Mouse (Mus musculus): Measurements from ENCODE around the gene Pik3cg. TPM values are rescaled to one million over a fixed set of nuclear protein-coding genes. Genes with fewer than 3 reads are reported as not detected.

Gene Pik3cg
- polyA plus RNA-seq, 1 experiment from 2014 or later = 1.4 TPM

GRCm38 (mm10) chr12:32211257-32211656 is 2.8 kb upstream of the Pik3cg start:
- Histone ChIP-seq H3K9ac (ENCODE audit: low read length) (no peak overlapping the region), H3K4me2 (ENCODE audit: low read depth, low read length, severe bottlenecking) (no peak overlapping the region), H3K27me3 (ENCODE audit: control insufficient read depth, insufficient read depth, low read length) (no peaks in the 10 kb centered on the region), H3K4me3 (ENCODE audit: low read depth, low read length) (no peak overlapping the region), H3K27ac (ENCODE audit: low read depth, low read length) (no peak overlapping the region), H3K36me3 (ENCODE audit: control insufficient read depth, insufficient read depth, low read length) (no peaks in the 10 kb centered on the region), H3K9me3 (ENCODE audit: control insufficient read depth, low read length) (no peaks in the 10 kb centered on the region), H3K4me1 (replicated peaks; ENCODE audit: control insufficient read depth, insufficient read depth, low read length) (no peaks in the 10 kb centered on the region)
- ATAC-seq (replicated peaks; ENCODE audit: low FRiP score) (no peak), DNase-seq (ENCODE audit: low spot score) (no peak)
- WGBS = 71% methylated on average over 4 of the region's 4 CpGs

- no peak for ATAC-seq (replicated peaks; ENCODE audit: low FRiP score)
- no peak overlapping the region for H3K27ac ChIP-seq (ENCODE audit: low read depth, low read length)
- H3K27me3 ChIP-seq (ENCODE audit: control insufficient read depth, insufficient read depth, low read length) = no peaks in the 10 kb centered on the region
- no peak overlapping the region for H3K9ac ChIP-seq (ENCODE audit: low read length)
- H3K4me3 ChIP-seq (ENCODE audit: low read depth, low read length) = no peak overlapping the region
- H3K36me3 ChIP-seq (ENCODE audit: control insufficient read depth, insufficient read depth, low read length) = no peaks in the 10 kb centered on the region
- WGBS = 80% methylated on average over 2 of the region's 2 CpGs
- H3K9me3 ChIP-seq (ENCODE audit: control insufficient read depth, low read length) = no peaks in the 10 kb centered on the region
- H3K4me2 ChIP-seq (ENCODE audit: low read depth, low read length, severe bottlenecking) = no peak overlapping the region
- no peak for DNase-seq (ENCODE audit: low spot score)
- H3K4me1 ChIP-seq (replicated peaks; ENCODE audit: control insufficient read depth, insufficient read depth, low read length) = no peaks in the 10 kb centered on the region
These were observed 492 bp upstream of the Pik3cg start for GRCm38 (mm10) chr12:32208951-32209350.

- no peaks in the 10 kb centered on the region for H3K4me1 ChIP-seq (replicated peaks; ENCODE audit: control insufficient read depth, insufficient read depth, low read length)
- no peak overlapping the region for H3K4me2 ChIP-seq (ENCODE audit: low read depth, low read length, severe bottlenecking)
- no peak for DNase-seq (ENCODE audit: low spot score)
- no peak overlapping the region for H3K9ac ChIP-seq (ENCODE audit: low read length)
- H3K36me3 ChIP-seq (ENCODE audit: control insufficient read depth, insufficient read depth, low read length) = no peaks in the 10 kb centered on the region
- H3K27me3 ChIP-seq (ENCODE audit: control insufficient read depth, insufficient read depth, low read length) = no peaks in the 10 kb centered on the region
- H3K27ac ChIP-seq (ENCODE audit: low read depth, low read length) = no peak overlapping the region
- ATAC-seq (replicated peaks; ENCODE audit: low FRiP score) = no peak
- H3K9me3 ChIP-seq (ENCODE audit: control insufficient read depth, low read length) = no peaks in the 10 kb centered on the region
- 83% methylated on average over 3 of the region's 3 CpGs for WGBS
- H3K4me3 ChIP-seq (ENCODE audit: low read depth, low read length) = no peak overlapping the region
These were observed 1.3 kb downstream of the Pik3cg start for GRCm38 (mm10) chr12:32207141-32207540.

- Histone ChIP-seq H3K36me3 (ENCODE audit: control insufficient read depth, insufficient read depth, low read length) (no peaks in the 10 kb centered on the region), H3K27ac (ENCODE audit: low read depth, low read length) (no peak overlapping the region), H3K9ac (ENCODE audit: low read length) (no peak overlapping the region), H3K27me3 (ENCODE audit: control insufficient read depth, insufficient read depth, low read length) (no peaks in the 10 kb centered on the region), H3K4me3 (ENCODE audit: low read depth, low read length) (no peak overlapping the region), H3K4me1 (replicated peaks; ENCODE audit: control insufficient read depth, insufficient read depth, low read length) (no peaks in the 10 kb centered on the region), H3K4me2 (ENCODE audit: low read depth, low read length, severe bottlenecking) (no peak overlapping the region), H3K9me3 (ENCODE audit: control insufficient read depth, low read length) (no peaks in the 10 kb centered on the region)
- ATAC-seq (replicated peaks; ENCODE audit: low FRiP score) = no peak
- no peak for DNase-seq (ENCODE audit: low spot score)
- 57% methylated on average over 8 of the region's 8 CpGs for WGBS
These were observed 4.8 kb downstream of the Pik3cg start for GRCm38 (mm10) chr12:32203695-32204094.

DNA sequence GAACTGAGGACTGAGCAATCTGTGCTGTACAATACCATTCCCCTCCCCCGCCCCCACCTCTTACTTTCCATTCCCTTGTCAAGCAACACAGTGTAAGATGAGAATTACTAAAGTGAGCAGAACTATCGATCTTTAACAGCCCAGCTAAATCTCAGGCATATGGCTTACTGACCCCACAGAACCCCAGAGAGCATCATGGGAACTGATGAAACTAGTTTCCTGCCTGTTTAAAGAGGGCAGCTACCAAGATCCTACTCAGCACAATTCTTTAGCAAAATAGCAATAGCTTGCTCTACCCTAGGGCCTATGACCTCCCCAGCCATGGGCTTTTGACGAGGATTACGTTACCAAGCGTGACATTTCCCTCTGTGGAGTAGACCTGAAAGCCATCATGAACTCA is 5.9 kb downstream of the Pik3cg start:
- 85% methylated on average over 5 of the region's 5 CpGs for WGBS
- H3K36me3 ChIP-seq (ENCODE audit: control insufficient read depth, insufficient read depth, low read length) = no peaks in the 10 kb centered on the region
- H3K4me1 ChIP-seq (replicated peaks; ENCODE audit: control insufficient read depth, insufficient read depth, low read length) = no peaks in the 10 kb centered on the region
- ATAC-seq (replicated peaks; ENCODE audit: low FRiP score) (no peak), DNase-seq (ENCODE audit: low spot score) (no peak)
- no peaks in the 10 kb centered on the region for H3K9me3 ChIP-seq (ENCODE audit: control insufficient read depth, low read length)
- H3K4me3 ChIP-seq (ENCODE audit: low read depth, low read length) = no peak overlapping the region
- no peak overlapping the region for H3K9ac ChIP-seq (ENCODE audit: low read length)
- no peaks in the 10 kb centered on the region for H3K27me3 ChIP-seq (ENCODE audit: control insufficient read depth, insufficient read depth, low read length)
- H3K4me2 ChIP-seq (ENCODE audit: low read depth, low read length, severe bottlenecking) = no peak overlapping the region
- H3K27ac ChIP-seq (ENCODE audit: low read depth, low read length) = no peak overlapping the region

DNA sequence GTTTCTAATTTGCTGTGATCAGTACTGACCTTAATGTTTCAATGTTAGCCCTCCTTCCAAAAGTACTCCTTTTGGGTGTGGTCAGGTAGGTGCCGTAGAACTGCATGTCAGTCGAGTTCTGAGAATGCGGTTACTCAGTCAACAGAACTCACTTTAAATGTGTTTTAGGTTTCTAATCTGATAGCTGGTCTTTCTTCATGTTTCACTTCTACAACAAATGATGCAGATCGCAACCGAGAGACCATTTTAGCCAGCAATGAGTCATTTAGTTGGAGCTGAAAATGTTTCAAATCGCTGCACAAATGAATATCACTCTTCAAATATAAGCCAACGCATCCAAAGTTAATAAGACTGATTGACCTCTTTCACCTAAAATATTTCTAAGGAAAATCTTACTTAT is 6.5 kb downstream of the Pik3cg start:
- no peak overlapping the region for H3K4me2 ChIP-seq (ENCODE audit: low read depth, low read length, severe bottlenecking)
- no peaks in the 10 kb centered on the region for H3K4me1 ChIP-seq (replicated peaks; ENCODE audit: control insufficient read depth, insufficient read depth, low read length)
- no peak overlapping the region for H3K9ac ChIP-seq (ENCODE audit: low read length)
- H3K36me3 ChIP-seq (ENCODE audit: control insufficient read depth, insufficient read depth, low read length) = no peaks in the 10 kb centered on the region
- WGBS = 96% methylated on average over 7 of the region's 7 CpGs
- no peaks in the 10 kb centered on the region for H3K9me3 ChIP-seq (ENCODE audit: control insufficient read depth, low read length)
- ATAC-seq (replicated peaks; ENCODE audit: low FRiP score) (no peak), DNase-seq (ENCODE audit: low spot score) (no peak)
- H3K27me3 ChIP-seq (ENCODE audit: control insufficient read depth, insufficient read depth, low read length) = no peaks in the 10 kb centered on the region
- no peak overlapping the region for H3K27ac ChIP-seq (ENCODE audit: low read depth, low read length)
- H3K4me3 ChIP-seq (ENCODE audit: low read depth, low read length) = no peak overlapping the region

DNA sequence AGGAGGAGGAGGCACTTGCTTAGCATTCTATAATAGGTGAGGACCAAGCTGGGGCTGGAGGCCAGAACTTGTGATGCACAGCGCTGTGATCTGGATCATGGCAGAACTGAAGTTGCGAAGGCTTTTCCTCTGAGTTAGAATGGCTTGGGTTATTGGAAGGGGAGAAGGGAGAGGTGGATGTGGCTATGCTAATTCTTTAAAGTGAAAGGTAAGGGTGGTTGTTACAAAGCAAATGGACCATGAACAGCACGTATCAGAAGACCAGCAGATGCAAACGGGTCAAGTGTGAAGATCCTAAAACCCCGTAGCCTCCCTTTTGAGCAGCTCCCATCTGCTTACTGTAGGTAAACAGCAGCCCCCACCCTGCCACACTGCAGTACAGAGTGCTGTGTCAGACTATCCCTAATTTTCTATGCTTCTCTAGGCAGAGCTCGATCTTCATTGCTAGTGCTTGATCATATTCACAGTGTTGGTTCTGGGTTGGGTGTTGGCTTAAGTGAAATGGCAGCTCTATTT is 7.3 kb downstream of the Pik3cg start:
- ATAC-seq (replicated peaks; ENCODE audit: low FRiP score) (no peak), DNase-seq (ENCODE audit: low spot score) (no peak)
- 83% methylated on average over 6 of the region's 6 CpGs for WGBS
- Histone ChIP-seq H3K36me3 (ENCODE audit: control insufficient read depth, insufficient read depth, low read length) (no peaks in the 10 kb centered on the region), H3K9me3 (ENCODE audit: control insufficient read depth, low read length) (no peaks in the 10 kb centered on the region), H3K27ac (ENCODE audit: low read depth, low read length) (no peak overlapping the region), H3K4me2 (ENCODE audit: low read depth, low read length, severe bottlenecking) (no peak overlapping the region), H3K9ac (ENCODE audit: low read length) (no peak overlapping the region), H3K4me3 (ENCODE audit: low read depth, low read length) (no peak overlapping the region), H3K4me1 (replicated peaks; ENCODE audit: control insufficient read depth, insufficient read depth, low read length) (no peaks in the 10 kb centered on the region), H3K27me3 (ENCODE audit: control insufficient read depth, insufficient read depth, low read length) (no peaks in the 10 kb centered on the region)

DNA sequence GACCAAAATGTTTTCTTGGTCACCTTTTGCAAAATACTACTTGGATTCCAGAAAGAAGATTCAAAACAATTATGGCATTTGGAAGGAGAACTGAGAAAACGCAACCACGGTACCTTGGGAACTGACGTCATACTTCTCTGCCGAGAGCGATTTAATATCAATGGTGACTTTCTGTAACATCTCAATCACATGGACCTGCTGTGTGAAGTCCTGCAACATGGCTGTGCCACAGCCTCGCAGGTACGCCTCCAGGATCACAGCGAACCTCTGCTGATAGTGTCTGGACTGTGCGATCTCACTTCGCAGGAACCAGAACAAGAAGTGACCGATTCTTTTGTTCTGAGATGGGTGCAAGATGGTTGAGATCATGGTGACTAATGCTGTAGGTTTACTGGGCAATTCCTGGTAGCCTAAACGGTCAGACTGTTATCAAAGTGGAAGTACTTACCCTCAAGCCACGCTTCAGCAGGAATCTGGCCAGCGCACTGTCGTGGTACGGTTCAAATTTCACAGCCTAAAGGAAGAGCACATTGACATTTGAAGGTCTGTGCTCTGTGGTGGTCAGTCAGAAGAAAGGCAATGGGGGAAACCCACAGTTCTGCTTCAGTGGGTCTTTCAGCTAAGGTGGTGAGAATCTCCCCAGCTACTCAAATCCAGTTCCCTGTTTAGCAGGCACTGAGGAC is 7.9 kb downstream of the Pik3cg start:
- Histone ChIP-seq H3K4me3 (ENCODE audit: low read depth, low read length) (no peak overlapping the region), H3K4me1 (replicated peaks; ENCODE audit: control insufficient read depth, insufficient read depth, low read length) (no peaks in the 10 kb centered on the region), H3K36me3 (ENCODE audit: control insufficient read depth, insufficient read depth, low read length) (no peaks in the 10 kb centered on the region), H3K27me3 (ENCODE audit: control insufficient read depth, insufficient read depth, low read length) (no peaks in the 10 kb centered on the region), H3K27ac (ENCODE audit: low read depth, low read length) (no peak overlapping the region), H3K9ac (ENCODE audit: low read length) (no peak overlapping the region), H3K9me3 (ENCODE audit: control insufficient read depth, low read length) (no peaks in the 10 kb centered on the region), H3K4me2 (ENCODE audit: low read depth, low read length, severe bottlenecking) (no peak overlapping the region)
- ATAC-seq (replicated peaks; ENCODE audit: low FRiP score) = no peak
- DNase-seq (ENCODE audit: low spot score) = no peak
- 91% methylated on average over 16 of the region's 16 CpGs for WGBS

GRCm38 (mm10) chr12:32199422-32199821 is 9.0 kb downstream of the Pik3cg start:
- Histone ChIP-seq H3K4me3 (ENCODE audit: low read depth, low read length) (no peak overlapping the region), H3K4me2 (ENCODE audit: low read depth, low read length, severe bottlenecking) (no peak overlapping the region), H3K4me1 (replicated peaks; ENCODE audit: control insufficient read depth, insufficient read depth, low read length) (no peaks in the 10 kb centered on the region), H3K27me3 (ENCODE audit: control insufficient read depth, insufficient read depth, low read length) (no peaks in the 10 kb centered on the region), H3K9me3 (ENCODE audit: control insufficient read depth, low read length) (no peaks in the 10 kb centered on the region), H3K9ac (ENCODE audit: low read length) (no peak overlapping the region), H3K36me3 (ENCODE audit: control insufficient read depth, insufficient read depth, low read length) (no peaks in the 10 kb centered on the region), H3K27ac (ENCODE audit: low read depth, low read length) (no peak overlapping the region)
- no peak for ATAC-seq (replicated peaks; ENCODE audit: low FRiP score)
- no peak for DNase-seq (ENCODE audit: low spot score)
- WGBS = 83% methylated on average over 4 of the region's 4 CpGs
